Mouse (Mus musculus) cerebellum, postnatal 4 days (tissue): Measurements from ENCODE around the gene Ctcf.
A peak's percentile ranks its signal among the peaks of the same experiment; 100 is the strongest.

ENCODE experiments used
- DNase-seq, 2 experiments: peaks; one replicate each; pipeline ENCODE4 v3.0.0; 2022; ENCODE audit warnings: low spot score in 2 of 2, mixed read lengths in 1 of 2

Ctcf gene

DNA sequence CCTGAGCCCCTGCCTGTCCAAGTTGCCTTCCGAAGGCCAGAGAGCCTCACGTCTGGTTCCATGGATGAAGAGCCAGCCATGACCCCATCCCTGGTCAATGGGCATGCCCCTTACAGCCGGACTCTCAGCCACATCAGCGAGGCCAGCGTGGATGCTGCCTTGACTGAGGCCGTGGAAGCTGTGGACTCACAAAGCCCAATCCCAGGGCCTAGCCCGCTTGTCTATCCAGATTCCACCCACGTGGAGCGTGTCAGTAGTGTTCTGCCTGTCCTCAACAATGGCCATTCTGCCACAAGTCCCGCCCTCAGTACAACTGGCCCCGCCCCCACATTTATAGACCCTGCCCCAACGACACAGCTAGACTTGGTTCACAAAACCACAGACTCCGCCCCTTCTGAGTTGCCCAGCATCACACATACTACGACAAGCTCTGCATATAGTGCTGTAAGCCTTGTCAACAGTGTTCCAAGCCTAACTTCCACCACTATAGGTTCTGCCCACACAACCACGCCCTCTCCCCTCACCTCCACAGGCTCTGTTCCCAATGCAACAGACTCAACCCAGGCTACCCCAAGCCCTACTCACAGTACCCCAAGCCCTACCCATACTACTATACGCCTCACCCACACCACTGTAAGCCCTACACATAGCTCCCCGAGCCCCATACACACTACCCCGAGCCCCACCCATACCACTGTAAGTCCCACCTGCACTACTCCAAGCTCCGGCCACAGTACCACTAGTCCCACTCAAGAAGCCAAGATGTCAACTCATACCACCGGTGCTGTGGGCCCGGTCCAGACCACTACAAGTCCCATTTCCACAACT lies 18.7 kb upstream of the Ctcf start:
- DNase-seq = no peak

GRCm38 (mm10) chr8:105618279-105618634 lies 18.1 kb upstream of the Ctcf start:
- DNase-seq = no peak

GRCm38 (mm10) chr8:105618892-105619591 lies 17.3 kb upstream of the Ctcf start:
- DNase-seq = no peak

DNA sequence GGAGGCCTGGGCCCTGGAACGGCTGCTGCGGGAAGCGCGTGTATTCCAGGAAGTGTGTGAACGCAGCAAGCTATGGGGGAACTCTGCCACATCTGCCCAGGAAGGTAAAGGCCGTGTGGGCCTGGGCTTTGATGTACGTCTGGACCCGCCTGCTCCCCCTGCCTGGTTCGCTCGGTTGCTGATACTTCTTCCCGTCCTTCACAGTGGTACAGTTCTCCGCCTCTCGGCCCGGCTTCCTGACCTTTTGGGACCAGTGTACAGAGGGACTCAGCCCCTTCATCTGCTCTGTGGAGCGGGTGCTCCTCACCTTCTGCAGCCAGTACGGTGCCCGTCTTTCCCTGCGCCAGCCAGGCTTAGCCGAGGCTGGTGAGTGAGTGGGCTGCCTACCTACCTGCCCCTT lies 16.2 kb upstream of the Ctcf start:
- DNase-seq = no peak

- DNase-seq = no peak
Measured at GRCm38 (mm10) chr8:105620946-105621720, 15.2 kb upstream of the Ctcf start.

- peak in 1 of 2 experiments; percentile 26 for DNase-seq
Measured at GRCm38 (mm10) chr8:105621841-105622240, 14.5 kb upstream of the Ctcf start.

- DNase-seq = peak; percentile 90 to 97
Measured at GRCm38 (mm10) chr8:105622421-105622920, 13.9 kb upstream of the Ctcf start.

DNA sequence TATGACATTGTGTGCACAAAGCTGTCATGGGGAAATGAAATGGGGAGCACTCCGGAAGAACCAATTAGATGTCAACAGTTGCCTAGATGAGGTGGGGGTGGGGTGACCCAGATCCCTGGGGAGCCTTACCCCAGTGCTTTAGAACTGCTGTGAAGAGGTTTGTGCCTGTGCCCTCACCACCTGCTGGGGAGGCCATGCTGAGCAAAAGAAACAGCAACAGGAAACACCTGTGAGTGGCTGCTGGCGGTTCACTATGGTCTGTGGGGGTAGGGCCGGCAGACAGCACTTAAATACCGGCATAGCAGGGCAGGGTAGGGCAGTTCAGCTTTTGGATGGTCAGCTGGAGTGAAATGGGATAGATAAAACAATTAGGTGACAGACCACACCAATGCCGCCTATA lies 13.2 kb upstream of the Ctcf start:
- DNase-seq = no peak

DNA sequence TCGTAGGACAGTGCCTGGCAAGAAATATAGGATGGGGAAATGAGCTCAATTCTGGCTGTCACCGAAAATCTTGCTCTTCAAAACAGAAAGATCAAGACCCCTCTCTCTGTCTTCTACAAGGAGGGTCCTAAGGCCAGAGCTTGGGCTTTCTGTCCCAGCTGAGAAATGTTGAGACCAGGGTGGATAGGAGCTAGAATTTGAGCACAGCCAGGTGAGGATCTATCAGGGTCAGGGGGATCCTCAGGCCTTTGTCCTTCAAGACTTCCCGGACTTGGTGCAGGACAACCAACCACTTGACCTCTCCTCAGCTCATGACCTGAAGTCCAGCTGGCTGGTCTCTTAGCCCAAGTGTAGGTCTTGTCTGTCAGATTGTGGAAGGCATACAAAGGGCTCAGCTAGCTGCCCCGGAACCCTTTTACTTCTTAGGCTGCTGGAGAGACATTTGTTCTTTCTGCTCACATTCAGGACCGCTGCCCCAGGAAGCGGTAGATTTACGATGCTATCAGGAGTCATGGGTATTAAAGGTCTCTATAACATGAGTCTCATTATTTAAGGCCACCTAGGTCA lies 12.6 kb upstream of the Ctcf start:
- DNase-seq = no peak

DNA sequence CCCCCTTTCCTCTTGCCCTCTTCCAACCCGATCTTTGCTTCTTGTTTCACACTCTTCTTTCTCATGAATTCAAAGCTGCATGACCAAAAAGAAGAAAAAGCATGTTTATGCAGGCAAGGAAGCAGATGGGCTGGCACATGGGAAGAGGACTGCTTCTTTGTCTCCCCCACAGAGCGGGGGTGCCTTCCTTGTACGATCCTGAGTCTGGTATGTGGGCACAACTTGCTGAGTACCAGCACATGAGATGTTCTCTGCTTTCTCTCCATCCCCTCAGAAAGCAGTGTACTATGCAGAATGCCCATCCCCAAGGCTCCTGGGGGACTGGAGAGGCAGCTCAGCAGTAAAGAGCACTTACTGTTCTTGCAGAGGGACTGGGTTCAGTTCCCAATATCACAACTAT lies 12.0 kb upstream of the Ctcf start:
- no peak for DNase-seq

GRCm38 (mm10) chr8:105624831-105625230 lies 11.5 kb upstream of the Ctcf start:
- DNase-seq = no peak

DNA sequence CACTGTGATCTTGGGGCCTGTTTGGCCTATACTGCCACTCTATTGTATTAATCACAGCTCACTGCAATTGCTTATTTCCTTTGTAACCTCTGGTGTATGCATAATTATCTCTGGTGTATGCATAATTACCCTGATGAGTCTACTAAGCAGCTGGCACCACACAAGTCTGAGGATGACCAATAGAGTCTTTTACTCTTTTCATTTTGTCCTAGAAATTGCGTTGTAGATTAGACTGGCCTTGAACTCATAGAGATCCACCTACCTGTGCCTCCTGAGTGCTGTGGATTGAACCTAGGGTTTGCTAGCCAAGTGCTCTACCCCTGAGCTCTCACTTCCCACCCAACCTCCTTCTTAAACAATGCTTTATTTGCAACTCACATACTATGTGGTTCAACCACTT lies 10.3 kb upstream of the Ctcf start:
- no peak for DNase-seq

DNA sequence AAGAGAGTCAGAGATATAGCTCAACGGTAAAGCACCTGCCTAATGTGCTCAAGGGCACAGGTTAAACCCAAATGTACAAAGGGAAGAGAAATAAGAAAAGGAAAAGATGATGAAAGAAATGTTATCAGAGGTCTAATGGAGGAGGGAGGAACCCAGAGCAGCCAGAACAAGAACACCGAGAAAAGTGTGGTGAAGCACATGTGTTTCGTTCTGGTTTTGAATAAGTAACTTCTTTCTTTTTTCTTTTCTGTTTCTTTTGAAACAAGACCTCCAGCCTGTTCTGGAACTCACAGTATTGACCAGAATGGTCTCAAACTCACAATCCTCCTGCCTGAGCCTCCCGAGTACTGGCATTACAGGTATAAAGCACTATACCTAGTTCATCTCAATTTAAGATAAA lies 7.0 kb upstream of the Ctcf start:
- no peak for DNase-seq

DNA sequence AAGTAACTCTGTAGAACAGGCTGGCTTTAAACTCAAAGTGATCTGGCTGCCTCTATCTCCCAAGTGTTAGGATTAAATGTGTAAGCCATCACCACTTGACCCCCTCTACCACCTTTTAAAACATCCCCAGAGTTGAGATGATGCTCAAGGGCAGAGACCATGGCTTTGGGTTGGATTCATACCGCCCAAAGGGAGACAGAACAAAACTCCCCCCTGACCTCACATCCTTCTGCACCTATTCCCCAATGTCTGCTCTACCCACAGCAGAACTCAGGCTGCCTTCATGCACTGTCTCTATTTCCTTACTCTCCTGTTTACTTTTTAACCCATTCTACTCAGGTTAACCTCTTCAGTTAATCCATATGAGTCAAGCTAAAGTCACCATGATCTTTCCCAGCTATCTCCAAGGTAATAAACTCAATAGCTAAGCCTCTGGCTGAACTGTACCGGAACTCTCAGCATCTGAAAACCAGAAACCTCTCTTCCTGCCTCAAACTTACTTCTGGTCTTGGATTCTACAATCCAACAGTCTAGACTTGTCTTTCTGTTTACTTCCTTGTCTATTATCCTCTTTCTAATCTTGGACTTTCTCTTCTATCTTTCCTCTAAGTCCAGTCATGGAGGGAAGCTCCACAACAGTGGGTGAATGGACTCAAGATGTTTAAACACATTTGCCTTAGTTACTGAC lies 1.5 kb upstream of the Ctcf start:
- no peak for DNase-seq

GRCm38 (mm10) chr8:105635481-105635880 lies 887 bp upstream of the Ctcf start:
- no peak for DNase-seq

DNA sequence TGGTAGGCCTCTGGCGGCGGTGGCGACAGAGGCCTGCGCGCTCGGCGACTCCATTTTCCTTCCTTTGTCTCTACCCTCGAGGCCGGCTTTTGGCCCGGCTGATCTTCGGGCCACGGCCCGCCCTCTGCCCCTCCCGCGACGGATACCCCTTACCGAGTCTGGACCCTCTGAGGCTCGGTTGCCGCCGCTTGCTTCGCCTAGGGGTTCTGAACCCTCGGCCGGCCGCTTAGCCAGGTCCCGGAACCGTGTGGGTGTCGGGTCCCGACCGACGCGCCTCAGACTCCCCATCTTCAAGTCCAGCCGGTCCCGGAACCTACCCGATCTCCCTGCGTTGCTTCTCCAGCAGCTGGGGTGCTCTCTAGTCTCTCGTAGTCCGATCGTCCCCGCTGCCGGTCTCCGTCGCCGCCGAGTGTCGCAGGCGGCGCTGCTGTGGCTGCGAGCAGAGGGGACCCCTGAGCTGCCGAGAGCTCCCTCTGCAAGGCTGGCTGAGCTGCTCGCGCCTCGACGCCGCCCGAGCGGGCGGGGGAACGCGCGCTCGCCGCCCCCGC lies 669 bp downstream of the Ctcf start, which contains the start of gene Agrp:
Gene Agrp, minus strand, starts transcription at position 431 of the 548 bp plus-strand sequence.
- DNase-seq = peak; percentile 41 to 60

GRCm38 (mm10) chr8:105637601-105638041 lies 1.3 kb downstream of the Ctcf start:
- no peak for DNase-seq

- DNase-seq = no peak
Measured at GRCm38 (mm10) chr8:105638510-105638909, 2.1 kb downstream of the Ctcf start.

- DNase-seq = no peak
Measured at GRCm38 (mm10) chr8:105639835-105640234, 3.5 kb downstream of the Ctcf start.

- no peak for DNase-seq
Measured at GRCm38 (mm10) chr8:105640511-105640910, 4.1 kb downstream of the Ctcf start.

DNA sequence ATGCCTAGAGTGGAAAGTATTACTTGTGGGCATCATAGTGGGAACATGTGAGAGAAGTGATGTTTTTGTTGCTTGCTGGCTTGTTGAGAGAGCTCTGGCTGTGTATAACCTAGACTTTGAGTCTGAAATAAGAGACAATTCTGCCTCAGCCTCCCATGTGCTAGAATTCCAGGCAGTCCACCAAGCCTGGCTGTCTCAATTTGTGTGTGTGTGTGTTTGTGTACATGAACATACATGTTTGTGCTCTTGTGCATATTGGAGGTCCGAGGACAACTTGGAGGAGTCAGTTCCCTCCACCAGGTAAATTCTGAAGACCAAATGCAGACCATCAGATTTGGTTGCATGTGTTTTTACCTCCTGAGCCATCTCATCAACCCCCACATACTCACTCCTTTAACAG lies 8.8 kb downstream of the Ctcf start:
- DNase-seq = no peak
